25 mouse cellular contexts compared by ENCODE assay signal in the genomic region with DNA sequence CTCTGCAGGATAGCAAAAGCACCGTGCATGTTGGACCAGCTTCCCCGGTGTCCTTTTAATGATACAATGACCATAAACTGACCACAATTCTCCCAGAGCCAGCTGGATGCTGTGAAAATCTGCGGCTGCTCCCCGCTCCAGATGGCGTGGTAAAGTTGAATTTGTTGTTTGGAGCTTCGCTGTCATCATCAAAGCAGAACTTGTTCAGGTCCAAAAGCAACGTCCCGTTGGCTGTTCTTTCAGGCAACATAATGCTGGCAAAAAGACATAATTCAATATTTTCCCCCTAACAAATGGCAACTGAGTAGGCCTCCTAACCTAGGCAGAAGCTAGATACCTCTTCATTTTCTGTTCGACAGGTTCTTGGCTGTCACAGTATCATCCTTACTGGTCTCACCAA. TPM values are rescaled to one million over a fixed set of nuclear protein-coding genes. Genes with fewer than 3 reads are reported as not detected.
"Had no signal": no experiment of that assay in that cellular context is flagged by ENCODE, and none has a peak within 500 bp of the region (broad histone marks: within the 10 kb centered on the region; RNA-seq: fewer than 3 reads in every experiment).

No protein-coding gene starts in this region.

- DNase-seq: gastrocnemius, adult 2 months; gastrocnemius, postnatal 10 days; gastrocnemius, postnatal 25 days; heart, adult 18-20 months; heart, postnatal 10 days; heart, postnatal 4 days; kidney, adult 18-20 months; kidney, adult 8-10 months; kidney, postnatal 10 days; kidney, postnatal 25 days; kidney, postnatal 4 days; liver; liver, embryonic 13.5 days; liver, postnatal 0 days had no signal

- H3K9me3 ChIP-seq: heart, embryonic 10.5 days; hindbrain, embryonic 12.5 days; intestine, embryonic 15.5 days; limb, embryonic 10.5 days; limb, embryonic 12.5 days; liver, embryonic 13.5 days; liver, embryonic 15.5 days had no signal

- H3K36me3 ChIP-seq: heart, embryonic 10.5 days; heart, embryonic 12.5 days; hindbrain, embryonic 10.5 days; hindbrain, embryonic 12.5 days; intestine, embryonic 15.5 days; limb, embryonic 10.5 days; limb, embryonic 12.5 days; liver, embryonic 13.5 days; liver, embryonic 15.5 days had no signal

- H3K27ac ChIP-seq: gastrocnemius, adult 2 months; heart, embryonic 10.5 days; hindbrain, embryonic 10.5 days; hindbrain, embryonic 12.5 days; hindbrain, embryonic 14.5 days; intestine, embryonic 15.5 days; left cerebral cortex, adult 2 months; limb, embryonic 10.5 days; limb, embryonic 12.5 days; liver, embryonic 13.5 days; liver, embryonic 15.5 days had no signal

- H3K27me3 ChIP-seq: heart, embryonic 12.5 days; hindbrain, embryonic 12.5 days; intestine, embryonic 15.5 days; limb, embryonic 12.5 days; liver, embryonic 13.5 days; liver, embryonic 15.5 days had no signal

- H3K4me3 ChIP-seq: gastrocnemius, adult 2 months; heart, embryonic 10.5 days; heart, embryonic 12.5 days; hindbrain, embryonic 10.5 days; hindbrain, embryonic 12.5 days; intestine, embryonic 15.5 days; left cerebral cortex, adult 2 months; limb, embryonic 10.5 days; limb, embryonic 12.5 days; liver, embryonic 13.5 days; liver, embryonic 15.5 days had no signal

- H3K4me1 ChIP-seq: liver, embryonic 15.5 days had no signal

RNA-seq across cellular contexts. Expression of gene Cdhr3, which starts 39.4 kb away (rescaled TPM):
- total RNA-seq: granulocyte monocyte progenitor cell, adult 5-6 weeks; heart, postnatal 4 days had no signal
